Mouse (Mus musculus): ENCODE data around the gene Dolpp1. TPM values are rescaled to one million over a fixed set of nuclear protein-coding genes. Genes with fewer than 3 reads are reported as not detected.

Dolpp1 gene
- polyA plus RNA-seq, 1 experiment from 2014 or later: 52.0 TPM

DNA sequence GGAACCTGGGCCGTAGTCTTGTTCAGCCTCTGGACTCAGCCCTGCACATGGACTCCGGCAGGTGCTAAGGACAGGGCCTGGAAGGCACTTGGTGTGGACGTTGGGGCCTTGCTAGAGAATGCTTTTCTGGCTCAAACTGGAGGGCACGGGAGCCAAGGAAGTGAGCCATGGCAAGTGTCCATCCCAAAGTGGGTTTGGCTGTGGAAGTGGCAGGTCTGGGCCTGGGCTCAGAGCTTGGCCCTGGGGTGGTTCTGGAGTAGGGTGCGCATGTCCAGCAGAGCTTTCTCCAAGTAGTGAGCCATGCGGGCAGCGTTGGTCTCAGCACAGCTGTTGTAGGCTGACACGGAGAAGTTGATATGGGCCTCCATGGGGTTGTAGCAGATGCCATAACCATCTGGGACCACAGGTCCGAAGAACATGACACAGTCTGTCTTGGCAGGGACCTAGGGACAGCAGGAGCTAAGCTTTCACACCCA is 10.3 kb downstream of the Dolpp1 start:
- H3K9ac ChIP-seq: no peak overlapping the region
- no peaks in the 10 kb centered on the region for H3K9me3 ChIP-seq
- peaks cover 25% of the 10 kb centered on the region for H3K4me1 ChIP-seq (replicated peaks)
- WGBS: 88% methylated on average over 9 of the region's 9 CpGs
- H3K36me3 ChIP-seq: peaks cover 92% of the 10 kb centered on the region
- no peak for ATAC-seq (ENCODE audit: low read depth)
- H3K4me2 ChIP-seq: no peak overlapping the region
- no peak overlapping the region for H3K4me3 ChIP-seq
- H3K27me3 ChIP-seq: no peaks in the 10 kb centered on the region
- H3K27ac ChIP-seq (replicated peaks): no peak overlapping the region

GRCm38 (mm10) chr2:30402843-30403242 is 10.8 kb downstream of the Dolpp1 start:
- Histone ChIP-seq H3K27me3 (no peaks in the 10 kb centered on the region), H3K4me3 (no peak overlapping the region), H3K4me2 (no peak overlapping the region), H3K4me1 (replicated peaks) (peaks cover 25% of the 10 kb centered on the region), H3K27ac (replicated peaks) (no peak overlapping the region), H3K9ac (no peak overlapping the region), H3K36me3 (peaks cover 92% of the 10 kb centered on the region), H3K9me3 (no peaks in the 10 kb centered on the region)
- no peak for ATAC-seq (ENCODE audit: low read depth)
- WGBS: 68% methylated on average over 2 of the region's 2 CpGs

DNA sequence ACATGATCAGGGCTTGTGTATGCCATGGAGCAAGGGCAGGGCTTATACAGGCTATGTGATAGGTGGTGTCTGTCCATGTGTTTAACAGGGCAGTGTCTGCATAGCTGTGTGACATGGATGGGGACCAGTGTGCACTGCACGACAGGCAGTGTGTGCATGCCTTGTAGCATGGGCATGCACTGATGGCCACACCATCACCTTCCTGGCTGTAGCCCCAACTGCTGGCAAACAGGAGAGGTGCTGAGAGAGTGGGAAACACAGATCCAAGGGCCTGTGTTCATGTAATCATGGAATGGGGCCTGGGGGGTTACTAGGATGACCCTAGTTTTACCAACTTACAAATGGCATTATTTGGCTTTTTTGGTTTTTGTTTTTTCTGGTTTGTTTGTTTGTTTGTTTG is 11.8 kb downstream of the Dolpp1 start:
- Histone ChIP-seq H3K4me3 (no peak overlapping the region), H3K9ac (no peak overlapping the region), H3K27ac (replicated peaks) (no peak overlapping the region), H3K9me3 (no peaks in the 10 kb centered on the region), H3K36me3 (peaks cover 92% of the 10 kb centered on the region), H3K27me3 (no peaks in the 10 kb centered on the region), H3K4me1 (replicated peaks) (peaks cover 19% of the 10 kb centered on the region), H3K4me2 (no peak overlapping the region)
- no peak for ATAC-seq (ENCODE audit: low read depth)
- WGBS: 86% methylated on average over 1 of the region's 1 CpGs

GRCm38 (mm10) chr2:30407221-30407620 is 15.2 kb downstream of the Dolpp1 start:
- Histone ChIP-seq H3K36me3 (peaks cover 91% of the 10 kb centered on the region), H3K27me3 (no peaks in the 10 kb centered on the region), H3K4me3 (no peak overlapping the region), H3K4me2 (no peak overlapping the region), H3K4me1 (replicated peaks) (no peaks in the 10 kb centered on the region; the same call in 1 of the 2 replicates), H3K9me3 (no peaks in the 10 kb centered on the region), H3K27ac (replicated peaks) (no peak overlapping the region), H3K9ac (no peak overlapping the region)
- 89% methylated on average over 2 of the region's 2 CpGs for WGBS
- ATAC-seq (ENCODE audit: low read depth): no peak

DNA sequence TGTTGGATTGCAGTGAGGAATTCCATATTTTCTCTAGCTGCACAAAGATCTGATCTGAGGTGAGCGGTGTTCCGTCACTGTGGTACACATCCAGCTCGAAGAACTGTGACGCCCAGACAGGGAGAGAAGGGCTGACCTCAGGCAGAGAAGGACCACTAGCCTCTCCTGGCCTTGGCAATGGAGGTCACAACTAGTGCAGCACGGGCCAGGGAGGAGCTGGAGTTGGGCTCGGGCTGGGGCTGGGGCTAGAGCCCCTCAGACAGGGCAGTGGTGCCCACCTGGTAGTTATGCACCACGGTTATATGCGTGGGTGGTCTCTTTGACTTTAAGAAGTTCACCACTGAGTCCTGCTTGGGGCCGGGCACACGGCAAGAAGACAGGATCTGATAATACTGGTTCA is 15.7 kb downstream of the Dolpp1 start:
- Histone ChIP-seq H3K9ac (no peak overlapping the region), H3K36me3 (peaks cover 89% of the 10 kb centered on the region), H3K4me2 (no peak overlapping the region), H3K9me3 (no peaks in the 10 kb centered on the region), H3K27me3 (no peaks in the 10 kb centered on the region), H3K4me1 (replicated peaks) (peaks cover 4% of the 10 kb centered on the region; the same call in 1 of the 2 replicates), H3K4me3 (no peak overlapping the region), H3K27ac (replicated peaks) (no peak overlapping the region)
- 93% methylated on average over 10 of the region's 10 CpGs for WGBS
- ATAC-seq (ENCODE audit: low read depth): no peak

DNA sequence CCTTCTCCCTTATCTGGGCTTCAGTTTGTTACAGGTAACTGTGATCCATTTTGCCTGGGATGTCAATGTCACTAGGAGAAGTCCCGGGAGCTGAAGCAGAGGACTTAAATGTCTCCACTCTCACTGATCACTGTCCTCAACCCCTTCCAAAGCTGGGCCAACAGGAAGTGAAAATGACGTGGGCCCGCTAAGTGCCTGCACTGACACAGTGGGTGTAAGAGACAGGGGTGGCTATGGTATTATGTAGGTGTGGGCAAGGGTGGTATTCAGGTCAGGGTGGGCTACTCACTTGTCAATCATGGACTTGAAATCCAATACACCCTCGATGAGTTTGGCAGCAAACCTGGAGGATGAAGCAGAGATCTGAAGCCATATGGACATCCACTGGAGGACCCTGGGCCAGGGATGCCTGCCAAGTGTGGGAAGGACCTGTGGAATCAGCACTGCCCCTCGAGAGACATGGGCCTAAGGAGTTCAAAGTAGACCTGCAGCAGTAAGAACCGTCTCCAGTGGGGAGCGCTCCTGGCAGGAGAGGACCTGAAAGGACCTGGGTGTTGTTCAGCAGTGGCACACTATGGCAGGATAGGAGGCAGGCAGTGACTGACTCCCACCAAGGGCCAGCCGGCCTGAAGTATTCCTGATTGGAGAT is 16.5 kb downstream of the Dolpp1 start:
- Histone ChIP-seq H3K27ac (replicated peaks) (no peak overlapping the region), H3K9me3 (no peaks in the 10 kb centered on the region), H3K36me3 (peaks cover 81% of the 10 kb centered on the region), H3K4me2 (no peak overlapping the region), H3K4me1 (replicated peaks) (peaks cover 12% of the 10 kb centered on the region), H3K4me3 (no peak overlapping the region), H3K9ac (no peak overlapping the region), H3K27me3 (no peaks in the 10 kb centered on the region)
- no peak for ATAC-seq (ENCODE audit: low read depth)
- WGBS: 92% methylated on average over 8 of the region's 8 CpGs

- 93% methylated on average over 4 of the region's 5 CpGs for WGBS
Measured at GRCm38 (mm10) chr2:30409454-30410176, 17.6 kb downstream of the Dolpp1 start.

GRCm38 (mm10) chr2:30413038-30413973 is 21.3 kb downstream of the Dolpp1 start:
- Histone ChIP-seq H3K9me3 (no peaks in the 10 kb centered on the region), H3K27me3 (no peaks in the 10 kb centered on the region), H3K9ac (peak overlapping the region; percentile 90), H3K4me2 (peak overlapping the region; percentile 75), H3K4me1 (replicated peaks) (peaks cover 46% of the 10 kb centered on the region), H3K36me3 (peaks cover 35% of the 10 kb centered on the region), H3K27ac (replicated peaks) (no peak overlapping the region), H3K4me3 (peak overlapping the region; percentile 81; the same call in 1 of the 2 replicates)
- no peak for ATAC-seq (ENCODE audit: low read depth)
- WGBS: 79% methylated on average over 16 of the region's 16 CpGs

More at GRCm38 (mm10) chr2:30409454-30410176, 17.6 kb downstream of the Dolpp1 start:
- no peak overlapping the region for H3K9ac ChIP-seq
- no peak overlapping the region for H3K27ac ChIP-seq (replicated peaks)
- H3K27me3 ChIP-seq: no peaks in the 10 kb centered on the region
- peaks cover 23% of the 10 kb centered on the region for H3K4me1 ChIP-seq (replicated peaks)
- no peak overlapping the region for H3K4me3 ChIP-seq
- H3K4me2 ChIP-seq: no peak overlapping the region
- no peaks in the 10 kb centered on the region for H3K9me3 ChIP-seq
- peaks cover 72% of the 10 kb centered on the region for H3K36me3 ChIP-seq
- ATAC-seq (ENCODE audit: low read depth): no peak

DNA sequence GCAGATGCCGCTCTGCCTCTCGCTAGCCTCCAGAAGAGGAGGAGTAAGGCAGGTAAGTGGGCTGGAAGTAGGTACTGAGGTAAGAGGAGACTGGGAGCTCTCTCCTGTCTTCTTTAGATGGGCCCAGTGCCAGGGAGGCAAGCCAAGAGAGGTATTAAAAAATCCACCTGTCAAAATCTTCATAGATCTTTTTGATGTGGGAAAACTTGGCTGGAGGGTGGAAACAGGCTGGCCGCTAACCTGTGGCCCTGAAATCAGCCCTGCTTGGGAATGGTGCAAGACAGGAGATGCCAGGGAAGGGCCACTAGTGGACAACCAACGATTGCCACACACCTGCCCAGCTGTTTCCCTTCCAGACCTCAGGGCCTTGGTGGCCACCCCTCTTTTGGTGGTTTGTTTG is 22.0 kb downstream of the Dolpp1 start:
- no peaks in the 10 kb centered on the region for H3K9me3 ChIP-seq
- peak overlapping the region; percentile 90 for H3K9ac ChIP-seq
- ATAC-seq (ENCODE audit: low read depth): no peak
- peak overlapping the region; percentile 81 for H3K4me3 ChIP-seq
- 85% methylated on average over 4 of the region's 4 CpGs for WGBS
- no peaks in the 10 kb centered on the region for H3K27me3 ChIP-seq
- H3K4me2 ChIP-seq: peak overlapping the region; percentile 75
- peaks cover 27% of the 10 kb centered on the region for H3K36me3 ChIP-seq
- H3K27ac ChIP-seq (replicated peaks): no peak overlapping the region
- H3K4me1 ChIP-seq (replicated peaks): peaks cover 54% of the 10 kb centered on the region

GRCm38 (mm10) chr2:30414681-30415080 is 22.6 kb downstream of the Dolpp1 start:
- no peak for ATAC-seq (ENCODE audit: low read depth)
- H3K27ac ChIP-seq (replicated peaks): no peak overlapping the region
- H3K4me3 ChIP-seq: peak overlapping the region; percentile 81
- no peaks in the 10 kb centered on the region for H3K9me3 ChIP-seq
- H3K36me3 ChIP-seq: peaks cover 22% of the 10 kb centered on the region
- WGBS: 46% methylated on average over 5 of the region's 5 CpGs
- H3K9ac ChIP-seq: peak overlapping the region; percentile 90
- H3K4me1 ChIP-seq (replicated peaks): peaks cover 58% of the 10 kb centered on the region
- no peaks in the 10 kb centered on the region for H3K27me3 ChIP-seq
- peak overlapping the region; percentile 75 for H3K4me2 ChIP-seq

DNA sequence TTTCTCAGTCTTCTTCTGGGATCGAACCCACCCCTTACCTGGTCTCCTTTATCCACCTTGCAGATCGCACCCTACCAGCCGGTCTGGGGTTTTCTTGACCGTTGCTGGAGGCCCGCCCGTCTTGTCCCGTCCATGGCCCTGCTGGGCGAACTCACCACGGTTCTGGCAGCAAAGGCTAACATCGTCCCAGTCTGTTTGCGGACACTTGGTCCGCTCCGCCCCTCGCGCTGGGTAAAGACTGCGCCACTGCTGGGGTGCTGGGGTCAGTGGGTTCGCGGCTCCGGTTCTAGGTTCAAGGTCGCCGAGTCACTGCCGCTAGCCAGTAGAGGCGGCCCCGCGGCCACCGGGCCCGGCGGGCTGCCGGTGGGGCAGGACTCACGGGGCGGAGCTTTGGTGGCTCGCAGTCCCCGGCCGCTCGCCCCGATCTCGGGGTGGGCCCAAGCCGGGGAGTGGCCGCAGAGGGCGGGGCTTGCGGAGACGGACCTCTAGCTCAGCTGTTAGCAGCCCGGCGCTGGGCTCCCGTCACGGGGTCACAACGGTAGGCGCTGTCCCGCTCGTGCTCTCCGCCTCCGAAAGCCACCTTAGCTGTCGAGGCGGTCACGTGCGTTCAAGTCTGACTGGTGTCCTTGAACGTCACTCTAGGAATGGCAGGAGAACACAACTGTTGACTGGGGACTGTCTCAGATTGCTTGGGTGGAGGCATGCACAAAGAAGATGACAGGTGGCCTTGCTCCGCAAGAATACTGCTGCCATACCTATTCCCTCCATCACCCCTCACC is 23.3 kb downstream of the Dolpp1 start, which contains the start of gene Crat:
Gene Crat (minus strand): TSS at position 657 of the 779 bp plus-strand sequence.
- Histone ChIP-seq H3K4me3 (peak within 1 kb of the TSS; percentile 81), H3K4me1 (replicated peaks) (peaks cover 58% of the 10 kb centered on the region), H3K4me2 (peak within 1 kb of the TSS; percentile 75), H3K27me3 (no peaks in the 10 kb centered on the region), H3K36me3 (peaks cover 15% of the 10 kb centered on the region; the same call in 1 of the 2 replicates), H3K27ac (replicated peaks) (peak within 1 kb of the TSS; percentile 98), H3K9ac (peak within 1 kb of the TSS; percentile 90), H3K9me3 (no peaks in the 10 kb centered on the region)
- under 1% methylated on average over 53 of the region's 58 CpGs for WGBS
- ATAC-seq (ENCODE audit: low read depth): peak; percentile 91
